Mouse (Mus musculus): ENCODE measurements at regions not wholly inside any gene's neighbourhood (a gene's known extent, or its start where the extent isn't known, plus 50 kb on each side); places are given as distances from the start of the nearest gene placed in this dataset.

GRCm38 (mm10) chr1:43371863-43372262, 72.5 kb upstream of the Nck2 start:
- DNase-seq, result no peak

- no peak for DNase-seq
Observed at GRCm38 (mm10) chr1:43374946-43375345, 69.4 kb upstream of the Nck2 start.

GRCm38 (mm10) chr1:43375851-43376250, 68.5 kb upstream of the Nck2 start:
- no peak for DNase-seq

- no peak for DNase-seq
Observed at GRCm38 (mm10) chr1:43377491-43378263, 66.7 kb upstream of the Nck2 start.

- no peak for DNase-seq
Observed at GRCm38 (mm10) chr1:43385008-43385407, 59.4 kb upstream of the Nck2 start.

GRCm38 (mm10) chr1:43394035-43394434, 50.3 kb upstream of the Nck2 start:
- DNase-seq, result no peak

All from cerebellum, adult 11 months (tissue).